Mouse (Mus musculus) heart, embryonic 13.5 days (tissue): ENCODE measurements around the gene Cox10. TPM values are rescaled to one million over a fixed set of nuclear protein-coding genes. Genes with fewer than 3 reads are reported as not detected.

Experiments used
- ATAC-seq: fragments of 200-750 bp; cut with Nextera tagmentation; 2 replicates; pipeline ENCODE4 v1.8.0; 2017; ENCODE audit warnings: moderate TSS enrichment; ENCODE audit not compliant: insufficient number of reproducible peaks, low FRiP score, low TSS enrichment; ENCODE audit errors: extremely low read depth
- H3K27ac ChIP-seq: fragments of 300-500 bp; sonication (generic); replicated peaks from 2 replicates; pipeline ENCODE4 v1.5.1; 2015; ENCODE audit warnings: moderate library complexity, mild to moderate bottlenecking, inconsistent platforms
- H3K27me3 ChIP-seq: fragments of 300-500 bp; sonication (generic); replicated peaks from 2 replicates; pipeline ENCODE4 v1.6.1; 2015; ENCODE audit warnings: mild to moderate bottlenecking, inconsistent platforms
- H3K36me3 ChIP-seq: fragments of 300-500 bp; sonication (generic); 2 replicates; pipeline ENCODE4 v1.6.1; 2015; ENCODE audit warnings: mild to moderate bottlenecking, inconsistent platforms
- H3K4me1 ChIP-seq: fragments of 300-500 bp; sonication (generic); 2 replicates; pipeline ENCODE4 v1.6.1; 2015; ENCODE audit warnings: inconsistent platforms
- H3K4me2 ChIP-seq: fragments of 300-500 bp; sonication (generic); 2 replicates; pipeline ENCODE4 v1.6.1; 2015; ENCODE audit warnings: inconsistent platforms, mild to moderate bottlenecking, moderate library complexity
- H3K4me3 ChIP-seq: fragments of 300-500 bp; sonication (generic); 2 replicates; pipeline ENCODE4 v1.5.1; 2015; ENCODE audit warnings: moderate library complexity, mild to moderate bottlenecking, inconsistent platforms
- H3K9ac ChIP-seq: fragments of 300-500 bp; sonication (generic); 2 replicates; pipeline ENCODE4 v1.6.1; 2015; ENCODE audit warnings: inconsistent platforms, mild to moderate bottlenecking, moderate library complexity
- H3K9me3 ChIP-seq: fragments of 300-500 bp; sonication (generic); 2 replicates; pipeline ENCODE4 v1.6.1; 2016; ENCODE audit warnings: inconsistent platforms
- WGBS: fragments of 180-500 bp; shearing (Covaris S2); methylation state at CpG from one replicate; pipeline ENCODE4 v1.1.7; 2015; ENCODE audit warnings: mixed read lengths; 5-methylcytosine and 5-hydroxymethylcytosine counted together
- polyA plus RNA-seq: library from polyadenylated mRNA; unstranded; fragments of >200 nt; fragmentation: Nextera tagmentation; extraction: Ambion mirVana; gene quantifications from 2 replicates; pipeline ENCODE4 v1.2.1, GENCODE M21; 2015

Cox10 gene
- polyA plus RNA-seq, 1 experiment from 2014 or later, result 32.9 TPM

- WGBS, result 69% methylated on average over 5 of the region's 5 CpGs
- H3K4me2 ChIP-seq, result no peak overlapping the region
- H3K9ac ChIP-seq, result no peak overlapping the region
- no peak overlapping the region for H3K4me3 ChIP-seq
- H3K27me3 ChIP-seq, result no peaks in the 10 kb centered on the region
- peaks cover 9% of the 10 kb centered on the region; the same call in 1 of the 2 replicates for H3K36me3 ChIP-seq
- ATAC-seq, result no peak
- H3K9me3 ChIP-seq, result no peaks in the 10 kb centered on the region
- no peak overlapping the region for H3K27ac ChIP-seq
- no peaks in the 10 kb centered on the region for H3K4me1 ChIP-seq
Measured at GRCm38 (mm10) chr11:64085888-64086287, 6.6 kb upstream of the Cox10 start.

- no peaks in the 10 kb centered on the region for H3K27me3 ChIP-seq
- H3K27ac ChIP-seq, result peak overlapping the region; percentile 96
- WGBS, result under 1% methylated on average over 8 of the region's 8 CpGs
Measured at GRCm38 (mm10) chr11:64079727-64080081, 436 bp upstream of the Cox10 start.

GRCm38 (mm10) chr11:64076212-64076611 is 3.1 kb downstream of the Cox10 start:
- Histone ChIP-seq H3K4me3 (no peak overlapping the region), H3K36me3 (peaks cover 20% of the 10 kb centered on the region), H3K4me1 (peaks cover 18% of the 10 kb centered on the region), H3K27me3 (no peaks in the 10 kb centered on the region), H3K9me3 (no peaks in the 10 kb centered on the region), H3K9ac (no peak overlapping the region), H3K27ac (no peak overlapping the region), H3K4me2 (no peak overlapping the region)
- no peak for ATAC-seq
- 94% methylated on average over 4 of the region's 4 CpGs for WGBS

More at GRCm38 (mm10) chr11:64079727-64080081, 436 bp upstream of the Cox10 start:
- peak overlapping the region; percentile 92 for H3K4me3 ChIP-seq
- peak overlapping the region; percentile 92 for H3K9ac ChIP-seq
- no peak for ATAC-seq
- peaks cover 13% of the 10 kb centered on the region; the same call in 1 of the 2 replicates for H3K36me3 ChIP-seq
- peak overlapping the region; percentile 85 for H3K4me2 ChIP-seq
- H3K9me3 ChIP-seq, result no peaks in the 10 kb centered on the region
- H3K4me1 ChIP-seq, result peaks cover 15% of the 10 kb centered on the region

- Histone ChIP-seq H3K4me2 (no peak overlapping the region), H3K27ac (no peak overlapping the region), H3K4me1 (peaks cover 8% of the 10 kb centered on the region), H3K27me3 (peaks cover 6% of the 10 kb centered on the region; the same call in 1 of the 2 replicates), H3K9me3 (no peaks in the 10 kb centered on the region), H3K36me3 (peaks cover 44% of the 10 kb centered on the region), H3K9ac (no peak overlapping the region), H3K4me3 (no peak overlapping the region)
- WGBS, result 40% methylated on average over 4 of the region's 4 CpGs
- ATAC-seq, result no peak
Measured at GRCm38 (mm10) chr11:64073379-64073778, 5.9 kb downstream of the Cox10 start.

- no peak overlapping the region for H3K27ac ChIP-seq
- peaks cover 3% of the 10 kb centered on the region; the same call in 1 of the 2 replicates for H3K4me1 ChIP-seq
- H3K4me3 ChIP-seq, result no peak overlapping the region
- H3K36me3 ChIP-seq, result peaks cover 59% of the 10 kb centered on the region
- H3K27me3 ChIP-seq, result peaks cover 6% of the 10 kb centered on the region; the same call in 1 of the 2 replicates
- no peak for ATAC-seq
- no peak overlapping the region for H3K9ac ChIP-seq
- no peaks in the 10 kb centered on the region for H3K9me3 ChIP-seq
- no peak overlapping the region for H3K4me2 ChIP-seq
- WGBS, result 89% methylated on average over 12 of the region's 12 CpGs
Measured at GRCm38 (mm10) chr11:64071536-64071935, 7.7 kb downstream of the Cox10 start.

GRCm38 (mm10) chr11:64066001-64066400 is 13.3 kb downstream of the Cox10 start:
- WGBS, result 85% methylated on average over 2 of the region's 2 CpGs
- Histone ChIP-seq H3K36me3 (peaks cover 59% of the 10 kb centered on the region), H3K4me2 (no peak overlapping the region), H3K9ac (no peak overlapping the region), H3K9me3 (no peaks in the 10 kb centered on the region), H3K4me1 (no peaks in the 10 kb centered on the region), H3K4me3 (no peak overlapping the region), H3K27ac (no peak overlapping the region), H3K27me3 (peaks cover 6% of the 10 kb centered on the region; the same call in 1 of the 2 replicates)
- no peak for ATAC-seq

- no peak overlapping the region for H3K9ac ChIP-seq
- ATAC-seq, result no peak
- no peak overlapping the region for H3K4me2 ChIP-seq
- H3K36me3 ChIP-seq, result peaks cover 58% of the 10 kb centered on the region
- H3K27me3 ChIP-seq, result no peaks in the 10 kb centered on the region
- no peak overlapping the region for H3K27ac ChIP-seq
- no peak overlapping the region for H3K4me3 ChIP-seq
- no peaks in the 10 kb centered on the region for H3K9me3 ChIP-seq
- H3K4me1 ChIP-seq, result no peaks in the 10 kb centered on the region
- WGBS, result 80% methylated on average over 3 of the region's 3 CpGs
Measured at GRCm38 (mm10) chr11:64063130-64063529, 16.1 kb downstream of the Cox10 start.

- WGBS, result 90% methylated on average over 4 of the region's 4 CpGs
- no peak for ATAC-seq
- H3K9me3 ChIP-seq, result no peaks in the 10 kb centered on the region
- H3K36me3 ChIP-seq, result peaks cover 56% of the 10 kb centered on the region
- H3K27ac ChIP-seq, result no peak overlapping the region
- H3K9ac ChIP-seq, result no peak overlapping the region
- no peaks in the 10 kb centered on the region for H3K27me3 ChIP-seq
- no peaks in the 10 kb centered on the region for H3K4me1 ChIP-seq
- no peak overlapping the region for H3K4me2 ChIP-seq
- no peak overlapping the region for H3K4me3 ChIP-seq
Measured at GRCm38 (mm10) chr11:64062226-64062625, 17.0 kb downstream of the Cox10 start.

GRCm38 (mm10) chr11:64059305-64059704 is 20.0 kb downstream of the Cox10 start:
- Histone ChIP-seq H3K4me2 (no peak overlapping the region), H3K9ac (no peak overlapping the region), H3K9me3 (no peaks in the 10 kb centered on the region), H3K27me3 (no peaks in the 10 kb centered on the region), H3K27ac (no peak overlapping the region), H3K4me3 (no peak overlapping the region), H3K36me3 (peaks cover 45% of the 10 kb centered on the region), H3K4me1 (peaks cover 7% of the 10 kb centered on the region; the same call in 1 of the 2 replicates)
- WGBS, result 75% methylated on average over 2 of the region's 2 CpGs
- no peak for ATAC-seq

- Histone ChIP-seq H3K4me1 (peaks cover 7% of the 10 kb centered on the region; the same call in 1 of the 2 replicates), H3K4me3 (no peak overlapping the region), H3K36me3 (peaks cover 44% of the 10 kb centered on the region), H3K9me3 (no peaks in the 10 kb centered on the region), H3K27me3 (no peaks in the 10 kb centered on the region), H3K27ac (no peak overlapping the region), H3K4me2 (no peak overlapping the region), H3K9ac (no peak overlapping the region)
- no peak for ATAC-seq
- WGBS, result 85% methylated on average over 3 of the region's 3 CpGs
Measured at GRCm38 (mm10) chr11:64058474-64058873, 20.8 kb downstream of the Cox10 start.

- no peak for ATAC-seq
- Histone ChIP-seq H3K4me2 (no peak overlapping the region), H3K27ac (no peak overlapping the region), H3K9ac (no peak overlapping the region), H3K4me1 (peaks cover 29% of the 10 kb centered on the region), H3K36me3 (peaks cover 22% of the 10 kb centered on the region), H3K4me3 (no peak overlapping the region), H3K27me3 (no peaks in the 10 kb centered on the region), H3K9me3 (no peaks in the 10 kb centered on the region)
- 76% methylated on average over 5 of the region's 5 CpGs for WGBS
Measured at GRCm38 (mm10) chr11:64053371-64053770, 25.9 kb downstream of the Cox10 start.

- H3K4me1 ChIP-seq, result peaks cover 29% of the 10 kb centered on the region
- H3K27ac ChIP-seq, result no peak overlapping the region
- H3K36me3 ChIP-seq, result peaks cover 6% of the 10 kb centered on the region
- no peak for ATAC-seq
- no peak overlapping the region for H3K4me3 ChIP-seq
- no peaks in the 10 kb centered on the region for H3K27me3 ChIP-seq
- H3K9me3 ChIP-seq, result no peaks in the 10 kb centered on the region
- 33% methylated on average over 9 of the region's 9 CpGs for WGBS
- H3K9ac ChIP-seq, result no peak overlapping the region
- peak overlapping the region; percentile 28 for H3K4me2 ChIP-seq
Measured at GRCm38 (mm10) chr11:64051195-64051968, 27.9 kb downstream of the Cox10 start.
